Mouse (Mus musculus): Measurements from ENCODE around the gene Sult1b1.

DNA sequence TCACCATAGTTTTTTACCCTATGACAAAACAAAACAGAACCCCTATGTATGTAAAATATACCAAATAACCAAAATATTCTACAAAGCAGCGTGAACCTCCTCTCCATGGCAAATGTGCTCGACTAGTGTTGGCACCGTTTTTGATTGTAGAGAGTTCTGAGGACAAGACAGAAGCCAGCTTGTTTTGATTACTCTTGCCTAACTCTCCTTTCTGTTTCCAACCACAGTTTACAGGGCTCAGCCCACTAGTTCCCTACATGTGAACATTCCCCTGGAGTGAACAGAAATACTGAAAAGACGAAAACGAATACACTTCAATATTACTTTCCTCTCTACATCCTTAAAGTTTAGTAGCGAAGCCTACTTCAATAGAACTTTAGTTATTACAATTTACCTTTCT lies 34.8 kb upstream of the Sult1b1 start:
- no peak for TF ChIP-seq CTCF (IDR thresholded peaks at IDR 0.05)
- TF ChIP-seq POLR2A (IDR thresholded peaks at IDR 0.05; ENCODE audit: insufficient read depth, low read depth, low read length) = no peak
